ENCODE assay signal across 12 mouse cellular contexts in genomic region chr11:113334444-113334881, GRCm38 (mm10).
A peak's percentile ranks its signal among the peaks of the same experiment; 100 is the strongest.
DNase-seq lines count a peak whose midpoint lies in the region; ATAC-seq lines count a peak whose summit lies in the region.
"Had no signal": no experiment of that assay in that cellular context is flagged by ENCODE, and none has a peak within 500 bp of the region (broad histone marks: within the 10 kb centered on the region; RNA-seq: fewer than 3 reads in every experiment).

No protein-coding gene starts in this region.

- no peak overlapping the region for H3K4me3 ChIP-seq in heart, embryonic 10.5 days
- H3K4me3 ChIP-seq: embryonic facial prominence, embryonic 12.5 days; limb, embryonic 15.5 days had no signal

- DNase-seq in heart, embryonic 10.5 days (ENCODE audit: low spot score) = no peak
- DNase-seq in heart, postnatal 10 days = no peak
- DNase-seq in lung, adult 18-20 months = peak; percentile 49 to 63
- DNase-seq in lung, postnatal 14 days = no peak
- DNase-seq in naive thymus-derived CD4-positive, alpha-beta T cell, adult 2 months (ENCODE audit: low read depth) = peak; percentile 7
- DNase-seq in layer of hippocampus, adult 9-10 months (ENCODE audit: low spot score) = no peak
- no peak for DNase-seq in right cerebral cortex, postnatal 25 days
- DNase-seq: midbrain, embryonic 14.5 days; thymus, adult 18-20 months had no signal

- peak; percentile 74 to 82 for ATAC-seq in hematopoietic stem cell, adult 5-6 weeks (replicated peaks in 1 of 2; ENCODE audit: insufficient read depth in 1 of 2, low FRiP score in 2 of 2, low TSS enrichment in 1 of 2, low read depth in 1 of 2, poor library complexity in 2 of 2, severe bottlenecking in 2 of 2)

- H3K36me3 ChIP-seq in heart, embryonic 10.5 days = no peaks in the 10 kb centered on the region
- H3K36me3 ChIP-seq: embryonic facial prominence, embryonic 12.5 days; limb, embryonic 15.5 days had no signal

- 62% methylated on average over 5 of the region's 5 CpGs for WGBS in heart, embryonic 10.5 days

- intact Hi-C loops in heart, postnatal 10 days (cut with DNase I) = no loop called here

- 0 out of 2 replicates have a peak overlapping the region, but pooled peaks have one; percentile 3 for H3K27ac ChIP-seq in heart, embryonic 10.5 days
- H3K27ac ChIP-seq: embryonic facial prominence, embryonic 12.5 days; limb, embryonic 15.5 days had no signal

- H3K9me3 ChIP-seq in heart, embryonic 10.5 days = no peaks in the 10 kb centered on the region
- H3K9me3 ChIP-seq: embryonic facial prominence, embryonic 12.5 days; limb, embryonic 15.5 days had no signal

- H3K27me3 ChIP-seq in heart, embryonic 10.5 days (ENCODE audit: insufficient read depth, poor library complexity, severe bottlenecking) = 0 out of 2 replicates have a peak, but pooled peaks cover 5% of the 10 kb centered on the region
- H3K27me3 ChIP-seq: embryonic facial prominence, embryonic 12.5 days; limb, embryonic 15.5 days had no signal

- peaks cover 29% of the 10 kb centered on the region for H3K4me1 ChIP-seq in heart, embryonic 10.5 days

Comparison
In these comparisons a context has a peak if more than half of its experiments do, and no peak if none do; other contexts are left out.
1. DNase-seq: peak in lung, adult 18-20 months (2 of 2) and naive thymus-derived CD4-positive, alpha-beta T cell, adult 2 months (single experiment); none in heart, embryonic 10.5 days (single experiment), heart, postnatal 10 days (0 of 2), lung, postnatal 14 days (single experiment), layer of hippocampus, adult 9-10 months (single experiment) and right cerebral cortex, postnatal 25 days (single experiment).